Mouse (Mus musculus) limb, embryonic 11.5 days (tissue): Measurements from ENCODE around the gene Mettl7b. TPM values are rescaled to one million over a fixed set of nuclear protein-coding genes. Genes with fewer than 3 reads are reported as not detected.
"Not testable (repeated sequence)": the region's sequence is repeated elsewhere in the genome, so short reads cannot be mapped to it uniquely, and the experiment has no call there.

Source experiments
- ATAC-seq: fragments of 200-750 bp; cut with Nextera tagmentation; 2 replicates; pipeline ENCODE4 v1.8.0; 2017; ENCODE audit warnings: low read depth; ENCODE audit not compliant: insufficient number of reproducible peaks, low FRiP score, low TSS enrichment
- DNase-seq: peaks from one replicate; pipeline ENCODE4 v3.0.0-alpha.2; 2015; ENCODE audit warnings: low spot score
- H3K27ac ChIP-seq: fragments of 300-500 bp; sonication (generic); replicated peaks from 2 replicates; pipeline ENCODE4 v1.5.1; 2014; ENCODE audit warnings: low read depth, mild to moderate bottlenecking, low read length
- H3K27me3 ChIP-seq: fragments of 300-500 bp; sonication (generic); 2 replicates; pipeline ENCODE4 v1.6.1; 2014; ENCODE audit warnings: mild to moderate bottlenecking, low read length, mixed read lengths; ENCODE audit not compliant: control insufficient read depth, insufficient read depth
- H3K36me3 ChIP-seq: fragments of 300-500 bp; sonication (generic); 2 replicates; pipeline ENCODE4 v1.6.1; 2014; ENCODE audit warnings: mild to moderate bottlenecking, low read length, moderate library complexity, mixed read lengths; ENCODE audit not compliant: control insufficient read depth, insufficient read depth
- H3K4me1 ChIP-seq: fragments of 300-500 bp; sonication (generic); 2 replicates; pipeline ENCODE4 v1.6.1; 2014; ENCODE audit warnings: low read length, mixed read lengths; ENCODE audit not compliant: control insufficient read depth, insufficient read depth
- H3K4me2 ChIP-seq: fragments of 300-500 bp; sonication (generic); 2 replicates; pipeline ENCODE4 v1.6.1; 2014; ENCODE audit warnings: low read depth, mild to moderate bottlenecking, moderate library complexity; ENCODE audit not compliant: severe bottlenecking
- H3K4me3 ChIP-seq: fragments of 300-500 bp; sonication (generic); 2 replicates; pipeline ENCODE4 v1.5.1; 2014; ENCODE audit warnings: low read depth, low read length
- H3K9ac ChIP-seq: fragments of 300-500 bp; sonication (generic); 2 replicates; pipeline ENCODE4 v1.6.1; 2014; ENCODE audit warnings: mild to moderate bottlenecking, low read length
- H3K9me3 ChIP-seq: fragments of 300-500 bp; sonication (generic); 2 replicates; pipeline ENCODE4 v1.6.1; 2016; ENCODE audit warnings: low read length; ENCODE audit not compliant: control insufficient read depth
- WGBS: fragments of 180-500 bp; shearing (Covaris S2); extraction: QIAGEN DNeasy Blood & Tissue Kit; methylation state at CpG from one replicate; pipeline ENCODE4 v1.1.7; 2014; 5-methylcytosine and 5-hydroxymethylcytosine counted together
- polyA plus RNA-seq: library from polyadenylated mRNA; unstranded; fragments of >200 nt; fragmentation: Nextera tagmentation; extraction: Ambion mirVana; gene quantifications from 2 replicates; pipeline ENCODE4 v1.2.1, GENCODE M21; 2014

The Mettl7b gene
- polyA plus RNA-seq, 1 experiment from 2014 or later: not detected

DNA sequence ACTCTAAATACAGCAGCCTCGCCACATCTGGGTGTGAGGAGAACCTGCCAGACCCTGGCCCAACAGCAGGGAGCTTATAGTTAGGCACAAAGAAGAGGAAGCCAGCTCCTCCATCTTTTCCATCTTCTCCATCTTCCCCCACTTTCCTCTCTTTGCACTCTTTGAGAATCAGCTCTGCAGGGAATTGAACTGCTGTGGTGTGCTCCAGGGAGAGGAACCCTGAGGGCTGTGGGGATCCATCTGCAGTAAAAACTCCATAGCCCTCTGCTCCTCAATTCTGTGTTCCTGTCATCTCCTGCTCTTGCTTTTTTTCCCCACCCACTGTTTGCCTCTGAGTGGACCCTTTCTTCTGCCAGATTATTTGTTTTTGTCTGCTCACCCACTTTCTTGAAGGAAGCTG, 28.3 kb upstream of the Mettl7b start, which contains the start of gene Olfr9:
TSS of gene Olfr9 (plus strand) at position 301 of the 400 bp plus-strand sequence.
- H3K4me2 ChIP-seq, H3K9ac ChIP-seq, ATAC-seq, DNase-seq, H3K36me3 ChIP-seq, H3K4me1 ChIP-seq, H3K4me3 ChIP-seq, H3K9me3 ChIP-seq, H3K27ac ChIP-seq, H3K27me3 ChIP-seq: not testable (repeated sequence)
- WGBS: 58% methylated on average over 1 of the region's 1 CpGs

DNA sequence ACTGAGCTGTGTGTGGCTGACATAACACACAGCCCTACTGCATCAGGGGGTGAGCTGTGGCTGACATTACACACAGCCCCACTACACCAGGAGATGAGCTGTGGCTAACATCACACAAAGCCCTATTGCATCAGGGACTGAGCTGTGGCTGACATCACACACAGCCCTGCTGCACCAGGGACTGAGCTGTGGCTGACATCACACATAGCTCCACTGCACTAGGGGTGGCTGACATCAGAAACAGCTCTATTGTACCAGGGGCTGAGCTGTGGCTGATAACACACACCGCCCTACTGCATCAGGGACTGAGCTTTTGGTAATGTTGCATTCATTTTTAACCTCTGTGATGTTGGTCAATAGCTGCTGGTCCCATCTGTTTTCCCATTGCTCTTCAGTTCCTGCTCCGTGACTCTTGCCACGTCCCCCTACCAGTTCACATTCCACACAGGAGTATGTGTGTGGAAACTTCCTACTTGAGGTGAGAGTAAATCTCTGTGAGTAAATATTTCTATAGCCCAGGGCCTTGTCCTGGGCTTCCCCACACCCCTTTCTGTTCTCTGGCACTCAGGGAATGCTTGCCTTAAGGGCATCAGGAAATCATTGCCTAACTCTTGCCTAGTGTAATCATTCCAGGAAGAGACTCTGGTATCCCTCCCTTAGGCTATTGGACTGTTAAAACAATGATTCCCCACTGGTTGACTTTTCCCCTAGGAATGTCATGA, 20.0 kb upstream of the Mettl7b start:
- 70% methylated on average over 3 of the region's 3 CpGs for WGBS
- ATAC-seq (peak; percentile 40; the same call in 1 of the 2 replicates), DNase-seq (no peak)
- Histone ChIP-seq H3K4me3 (no peak overlapping the region), H3K36me3 (no peaks in the 10 kb centered on the region), H3K9ac (no peak overlapping the region), H3K27ac (no peak overlapping the region), H3K27me3 (no peaks in the 10 kb centered on the region), H3K4me1 (peaks cover 10% of the 10 kb centered on the region; the same call in 1 of the 2 replicates), H3K4me2 (no peak overlapping the region), H3K9me3 (no peaks in the 10 kb centered on the region)

DNA sequence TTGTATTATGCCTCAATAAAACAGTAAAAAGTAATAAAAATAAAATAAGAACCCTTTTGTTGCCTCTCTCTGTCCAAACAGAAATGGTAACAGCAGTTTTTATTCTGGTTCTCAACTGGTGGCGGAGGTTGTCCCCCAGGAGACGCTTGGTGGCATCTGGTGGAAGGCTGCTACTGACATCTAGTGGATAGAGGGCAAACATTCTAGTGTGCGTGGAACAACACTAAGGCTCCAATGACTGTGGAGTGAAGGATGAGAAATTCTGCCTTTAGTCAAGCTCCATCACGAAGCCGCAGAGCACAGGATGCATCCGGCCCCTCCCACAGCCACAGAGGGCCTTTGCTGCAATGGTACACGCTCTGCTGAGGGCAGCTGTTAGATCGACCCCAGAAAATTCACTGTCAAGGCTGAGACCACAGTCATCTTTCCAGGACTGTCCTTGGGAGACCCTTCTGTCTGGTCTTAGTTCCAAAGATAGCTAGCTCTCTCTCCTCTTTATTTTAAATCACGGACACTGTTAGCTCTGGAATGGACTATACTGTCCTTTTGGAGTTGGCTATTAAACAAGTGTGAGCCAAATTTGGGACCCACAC, 16.8 kb upstream of the Mettl7b start:
- peaks cover 10% of the 10 kb centered on the region; the same call in 1 of the 2 replicates for H3K4me1 ChIP-seq
- WGBS: 25% methylated on average over 9 of the region's 9 CpGs

GRCm38 (mm10) chr10:128976395-128976794, 15.6 kb upstream of the Mettl7b start:
- 57% methylated on average over 3 of the region's 3 CpGs for WGBS
- no peaks in the 10 kb centered on the region for H3K36me3 ChIP-seq
- H3K9ac ChIP-seq: no peak overlapping the region
- no peaks in the 10 kb centered on the region for H3K9me3 ChIP-seq
- H3K4me3 ChIP-seq: no peak overlapping the region
- H3K27ac ChIP-seq: no peak overlapping the region
- H3K27me3 ChIP-seq: no peaks in the 10 kb centered on the region
- DNase-seq (no peak), ATAC-seq (no peak)
- no peak overlapping the region for H3K4me2 ChIP-seq
- H3K4me1 ChIP-seq: peaks cover 10% of the 10 kb centered on the region; the same call in 1 of the 2 replicates

More for the DNA sequence above, 16.8 kb upstream of the Mettl7b start:
- ATAC-seq: no peak
- Histone ChIP-seq H3K36me3 (no peaks in the 10 kb centered on the region), H3K27me3 (no peaks in the 10 kb centered on the region), H3K9ac (no peak overlapping the region), H3K9me3 (no peaks in the 10 kb centered on the region), H3K4me3 (no peak overlapping the region), H3K4me2 (no peak overlapping the region), H3K27ac (no peak overlapping the region)
- peak; percentile 55 for DNase-seq

DNA sequence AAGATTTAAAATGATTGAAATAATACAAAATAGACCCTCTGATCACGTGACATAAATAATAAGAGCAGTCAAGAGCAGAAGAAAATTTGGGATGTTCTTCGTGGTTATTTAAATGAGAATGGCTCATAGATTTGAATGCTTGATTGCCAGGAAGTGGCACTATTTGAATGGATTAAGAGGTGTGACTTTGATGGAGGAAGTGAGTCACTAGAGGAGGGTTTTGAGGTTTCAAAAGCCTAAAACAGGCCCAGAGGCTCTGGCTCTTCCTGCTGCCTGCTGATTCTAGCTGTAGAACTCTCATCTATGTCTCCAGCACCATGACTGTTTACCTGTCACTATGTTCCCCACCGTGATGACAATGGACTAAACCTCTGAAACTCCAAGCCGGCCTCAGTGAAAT, 12.1 kb upstream of the Mettl7b start:
- DNase-seq: no peak
- Histone ChIP-seq H3K4me2 (no peak overlapping the region), H3K36me3 (no peaks in the 10 kb centered on the region), H3K4me1 (no peaks in the 10 kb centered on the region), H3K9ac (no peak overlapping the region), H3K4me3 (no peak overlapping the region), H3K27ac (no peak overlapping the region), H3K9me3 (no peaks in the 10 kb centered on the region), H3K27me3 (no peaks in the 10 kb centered on the region)
- ATAC-seq: no peak
- WGBS: 69% methylated on average over 4 of the region's 4 CpGs

- Histone ChIP-seq H3K27ac (no peak overlapping the region), H3K4me2 (no peak overlapping the region), H3K9ac (no peak overlapping the region), H3K9me3 (no peaks in the 10 kb centered on the region), H3K4me1 (no peaks in the 10 kb centered on the region), H3K36me3 (no peaks in the 10 kb centered on the region), H3K4me3 (no peak overlapping the region), H3K27me3 (no peaks in the 10 kb centered on the region)
- no peak for DNase-seq
- 50% methylated on average over 1 of the region's 1 CpGs for WGBS
- ATAC-seq: no peak
These were observed 10.0 kb upstream of the Mettl7b start for GRCm38 (mm10) chr10:128970740-128971250.

DNA sequence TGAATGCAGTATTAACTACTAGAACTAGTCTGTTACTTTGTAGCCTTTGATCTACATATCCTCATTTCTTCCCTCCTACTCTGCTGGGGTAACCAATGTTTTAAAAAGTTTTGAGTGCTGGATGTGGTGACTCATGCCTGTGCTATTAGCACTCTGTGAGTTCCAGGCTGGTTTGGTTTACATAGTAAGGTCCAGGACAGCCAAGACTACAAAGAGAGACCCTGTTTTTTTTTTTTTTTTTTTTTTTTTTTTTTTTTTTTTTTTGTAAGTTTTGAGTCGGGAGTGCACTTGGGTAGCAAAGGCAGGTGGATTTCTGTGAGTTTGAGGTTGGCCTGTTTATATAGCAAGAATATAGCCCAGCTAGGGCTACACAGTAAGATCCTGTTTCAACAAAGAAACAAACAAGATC, 7.6 kb upstream of the Mettl7b start:
- Histone ChIP-seq H3K27me3 (no peaks in the 10 kb centered on the region), H3K27ac (no peak overlapping the region), H3K4me1 (no peaks in the 10 kb centered on the region), H3K4me3 (no peak overlapping the region), H3K36me3 (no peaks in the 10 kb centered on the region), H3K9me3 (no peaks in the 10 kb centered on the region), H3K9ac (no peak overlapping the region), H3K4me2 (no peak overlapping the region)
- 50% methylated on average over 1 of the region's 1 CpGs for WGBS
- ATAC-seq: no peak
- no peak for DNase-seq

DNA sequence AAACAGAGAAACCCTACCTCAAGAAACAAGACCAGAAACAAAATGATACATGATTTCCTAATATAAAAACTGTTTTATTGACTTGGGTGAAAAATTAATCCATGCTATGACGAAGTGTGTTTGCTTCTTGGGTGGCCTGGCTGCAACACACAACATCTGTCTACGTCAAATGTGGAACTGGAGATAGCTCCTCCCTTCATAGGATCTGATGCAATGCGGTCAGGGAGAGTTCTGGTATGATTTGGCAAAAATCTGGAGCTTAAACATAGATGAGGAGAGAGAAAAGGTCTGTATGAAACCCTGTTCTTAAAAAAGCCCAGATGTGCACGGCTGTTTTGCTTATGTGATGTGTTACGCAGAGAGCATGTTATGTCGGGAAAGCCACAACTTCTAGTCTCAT, 5.1 kb upstream of the Mettl7b start:
- Histone ChIP-seq H3K27me3 (no peaks in the 10 kb centered on the region), H3K27ac (no peak overlapping the region), H3K9ac (no peak overlapping the region), H3K9me3 (no peaks in the 10 kb centered on the region), H3K4me1 (no peaks in the 10 kb centered on the region), H3K36me3 (no peaks in the 10 kb centered on the region), H3K4me3 (no peak overlapping the region), H3K4me2 (no peak overlapping the region)
- DNase-seq: no peak
- 82% methylated on average over 6 of the region's 6 CpGs for WGBS
- no peak for ATAC-seq
